11 mouse cellular contexts compared by ENCODE assay signal in the genomic region with DNA sequence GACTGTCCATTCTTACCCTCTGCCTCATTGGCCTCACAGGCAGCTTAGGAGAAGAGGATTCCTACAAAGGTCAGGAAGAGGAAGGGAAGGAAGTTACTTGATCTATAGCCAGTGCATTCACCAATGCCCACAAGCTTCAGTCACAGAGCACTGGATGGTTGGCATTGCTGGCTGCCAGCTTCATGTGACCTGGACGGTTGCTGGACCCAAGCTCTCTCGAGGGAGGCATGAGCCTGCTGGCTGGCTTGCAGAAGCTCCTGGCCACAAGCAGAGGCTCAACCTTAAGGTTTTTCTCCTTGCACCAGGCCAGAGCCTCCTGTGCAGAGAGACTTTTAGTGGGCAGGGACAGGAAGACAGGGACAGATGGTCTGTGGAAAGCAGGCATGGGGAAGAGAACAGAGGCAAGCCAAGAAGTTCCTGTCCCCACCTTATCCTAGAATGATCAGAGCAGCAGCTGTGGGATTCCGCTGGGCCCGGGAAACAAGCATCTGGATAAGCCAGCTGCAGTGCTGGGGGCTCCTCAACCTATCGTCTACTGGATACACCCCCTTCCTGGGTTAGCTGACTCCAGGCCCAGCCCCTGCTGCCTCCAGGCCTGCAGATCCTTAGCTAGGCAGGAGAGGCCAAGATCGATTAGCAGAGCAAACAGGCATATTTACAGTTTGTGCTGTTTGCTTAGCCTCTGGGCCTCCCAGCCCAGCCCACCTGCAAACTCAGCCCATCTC. TPM values are rescaled to one million over a fixed set of nuclear protein-coding genes. Genes with fewer than 3 reads are reported as not detected.
A peak's percentile ranks its signal among the peaks of the same experiment; 100 is the strongest.
DNase-seq lines count a peak whose midpoint lies in the region; ATAC-seq lines count a peak whose summit lies in the region.
"Had no signal": no experiment of that assay in that cellular context is flagged by ENCODE, and none has a peak within 500 bp of the region (broad histone marks: within the 10 kb centered on the region; RNA-seq: fewer than 3 reads in every experiment).

No protein-coding gene starts in this region.

- 34% methylated on average over 6 of the region's 6 CpGs for WGBS in embryonic facial prominence, embryonic 14.5 days
- WGBS in liver, embryonic 11.5 days, result 22% methylated on average over 6 of the region's 6 CpGs
- WGBS in kidney, embryonic 15.5 days, result 26% methylated on average over 6 of the region's 6 CpGs

- H3K4me1 ChIP-seq in embryonic facial prominence, embryonic 14.5 days (ENCODE audit: control insufficient read depth, insufficient read depth, low read length), result no peaks in the 10 kb centered on the region
- peaks cover 8% of the 10 kb centered on the region; the same call in 1 of the 2 replicates for H3K4me1 ChIP-seq in liver, embryonic 11.5 days (replicated peaks; ENCODE audit: control insufficient read depth, insufficient read depth, low read length)
- H3K4me1 ChIP-seq in kidney, embryonic 15.5 days, result peaks cover 28% of the 10 kb centered on the region

- no peak overlapping the region for H3K9ac ChIP-seq in embryonic facial prominence, embryonic 14.5 days (ENCODE audit: low read depth, low read length)
- H3K9ac ChIP-seq in liver, embryonic 11.5 days (ENCODE audit: low read depth, low read length), result no peak overlapping the region
- no peak overlapping the region for H3K9ac ChIP-seq in kidney, embryonic 15.5 days

- H3K4me3 ChIP-seq in embryonic facial prominence, embryonic 14.5 days (ENCODE audit: low read depth, low read length), result no peak overlapping the region
- H3K4me3 ChIP-seq in liver, embryonic 11.5 days (ENCODE audit: low read depth, low read length), result no peak overlapping the region
- no peak overlapping the region for H3K4me3 ChIP-seq in kidney, embryonic 15.5 days (replicated peaks)

- H3K27me3 ChIP-seq in embryonic facial prominence, embryonic 14.5 days (replicated peaks; ENCODE audit: control insufficient read depth, insufficient read depth, low read length), result no peaks in the 10 kb centered on the region
- no peaks in the 10 kb centered on the region for H3K27me3 ChIP-seq in liver, embryonic 11.5 days (replicated peaks; ENCODE audit: control insufficient read depth, insufficient read depth, low read length)
- H3K27me3 ChIP-seq in kidney, embryonic 15.5 days, result peaks cover 32% of the 10 kb centered on the region

- peak; percentile 25 to 27 for DNase-seq in heart, adult 18-20 months
- DNase-seq in heart, postnatal 4 days, result no peak
- DNase-seq in adipocyte (ENCODE audit: low spot score), result peak; percentile 55
- DNase-seq in embryonic facial prominence, embryonic 14.5 days (ENCODE audit: low spot score), result peak; percentile 69
- DNase-seq in liver, embryonic 11.5 days (ENCODE audit: low spot score), result no peak
- no peak for DNase-seq in thymus, adult 18-20 months
- DNase-seq in retina, postnatal 1 day, result no peak
- DNase-seq: heart, postnatal 10 days; layer of hippocampus, adult 9-11 months; lung, postnatal 10 days had no signal

- H3K9me3 ChIP-seq in embryonic facial prominence, embryonic 14.5 days (ENCODE audit: control insufficient read depth, low read length), result no peaks in the 10 kb centered on the region
- no peaks in the 10 kb centered on the region for H3K9me3 ChIP-seq in liver, embryonic 11.5 days (ENCODE audit: control insufficient read depth, low read length)
- no peaks in the 10 kb centered on the region for H3K9me3 ChIP-seq in kidney, embryonic 15.5 days (replicated peaks)

- no peak overlapping the region for H3K27ac ChIP-seq in embryonic facial prominence, embryonic 14.5 days (replicated peaks; ENCODE audit: low read depth, low read length)
- peak overlapping the region; percentile 60; the same call in 1 of the 2 replicates for H3K27ac ChIP-seq in liver, embryonic 11.5 days (ENCODE audit: low read depth, low read length)
- no peak overlapping the region for H3K27ac ChIP-seq in kidney, embryonic 15.5 days

- no peak overlapping the region for H3K4me2 ChIP-seq in embryonic facial prominence, embryonic 14.5 days (ENCODE audit: low read depth, low read length)
- peak overlapping the region; percentile 28; the same call in 1 of the 2 replicates for H3K4me2 ChIP-seq in liver, embryonic 11.5 days
- no peak overlapping the region for H3K4me2 ChIP-seq in kidney, embryonic 15.5 days

- peak; percentile 79 for ATAC-seq in embryonic facial prominence, embryonic 14.5 days (ENCODE audit: low read depth)
- peak; percentile 72 for ATAC-seq in liver, embryonic 11.5 days (replicated peaks; ENCODE audit: low FRiP score)
- ATAC-seq in kidney, embryonic 15.5 days (replicated peaks; ENCODE audit: low FRiP score), result no peak

- no peaks in the 10 kb centered on the region for H3K36me3 ChIP-seq in embryonic facial prominence, embryonic 14.5 days (ENCODE audit: control insufficient read depth, insufficient read depth, low read length)
- no peaks in the 10 kb centered on the region for H3K36me3 ChIP-seq in liver, embryonic 11.5 days (ENCODE audit: control insufficient read depth, insufficient read depth, low read length)
- H3K36me3 ChIP-seq in kidney, embryonic 15.5 days, result no peaks in the 10 kb centered on the region

RNA-seq across cellular contexts. Expression of gene Ccdc188, which starts 41.7 kb away (rescaled TPM):
- total RNA-seq in heart, adult 18-20 months (2021), result not detected
- total RNA-seq in heart, postnatal 4 days (2021), result not detected
- not detected in 2 replicates for polyA plus RNA-seq in embryonic facial prominence, embryonic 14.5 days (2014; fragmentation: Nextera tagmentation; extraction: Ambion mirVana)
- not detected in 2 replicates for polyA plus RNA-seq in liver, embryonic 11.5 days (2014; fragmentation: Nextera tagmentation; extraction: Ambion mirVana)
- polyA plus RNA-seq in kidney, embryonic 15.5 days (2015; fragmentation: Nextera tagmentation; extraction: Ambion mirVana), result not detected in 2 replicates
- total RNA-seq: heart, postnatal 10 days had no signal

RNA-seq across cellular contexts. Expression of gene Rtn4r, which starts 48.5 kb away (rescaled TPM):
- total RNA-seq in heart, adult 18-20 months (2021), result 1 to 10 TPM; 3.6 to 5.5 TPM
- 1 to 10 TPM; 6.0 to 7.8 TPM for total RNA-seq in heart, postnatal 4 days (2021)
- polyA plus RNA-seq in embryonic facial prominence, embryonic 14.5 days (2014; fragmentation: Nextera tagmentation; extraction: Ambion mirVana), result 4.3 and 5.1 TPM in 2 replicates
- 0.96 and 1.1 TPM in 2 replicates for polyA plus RNA-seq in liver, embryonic 11.5 days (2014; fragmentation: Nextera tagmentation; extraction: Ambion mirVana)
- polyA plus RNA-seq in kidney, embryonic 15.5 days (2015; fragmentation: Nextera tagmentation; extraction: Ambion mirVana), result 2.6 and 3.6 TPM in 2 replicates

RNA-seq across cellular contexts. Expression of gene Zdhhc8, which starts 59.0 kb away (rescaled TPM):
- 10 to 100 TPM; 18.1 to 25.1 TPM for total RNA-seq in heart, adult 18-20 months (2021)
- total RNA-seq in heart, postnatal 4 days (2021), result 10 to 100 TPM; 29.8 to 36.0 TPM
- 23.6 and 25.4 TPM in 2 replicates for polyA plus RNA-seq in embryonic facial prominence, embryonic 14.5 days (2014; fragmentation: Nextera tagmentation; extraction: Ambion mirVana)
- polyA plus RNA-seq in liver, embryonic 11.5 days (2014; fragmentation: Nextera tagmentation; extraction: Ambion mirVana), result 7.7 and 7.8 TPM in 2 replicates
- polyA plus RNA-seq in kidney, embryonic 15.5 days (2015; fragmentation: Nextera tagmentation; extraction: Ambion mirVana), result 15.6 and 17.5 TPM in 2 replicates

Comparison
In these comparisons a context has a peak if more than half of its experiments do, and no peak if none do; other contexts are left out.
1. DNase-seq: peak in heart, adult 18-20 months (2 of 2), adipocyte (single experiment) and embryonic facial prominence, embryonic 14.5 days (single experiment); none in heart, postnatal 4 days (single experiment), liver, embryonic 11.5 days (single experiment), thymus, adult 18-20 months (0 of 2) and retina, postnatal 1 day (single experiment).